Mouse (Mus musculus) hindbrain, embryonic 13.5 days (tissue): ENCODE results near the gene Lyst. TPM values are rescaled to one million over a fixed set of nuclear protein-coding genes. Genes with fewer than 3 reads are reported as not detected.

Experiments
- ATAC-seq: fragments of 200-750 bp; cut with Nextera tagmentation; 2 replicates; pipeline ENCODE4 v1.8.0; 2017; ENCODE audit warnings: moderate TSS enrichment; ENCODE audit not compliant: low FRiP score
- H3K27ac ChIP-seq: fragments of 300-500 bp; sonication (generic); 2 replicates; pipeline ENCODE4 v1.5.1; 2015; ENCODE audit warnings: inconsistent platforms, mild to moderate bottlenecking, moderate library complexity
- H3K27me3 ChIP-seq: fragments of 300-500 bp; sonication (generic); 2 replicates; pipeline ENCODE4 v1.6.1; 2015; ENCODE audit warnings: mild to moderate bottlenecking, inconsistent platforms
- H3K36me3 ChIP-seq: fragments of 300-500 bp; sonication (generic); 2 replicates; pipeline ENCODE4 v1.6.1; 2015; ENCODE audit warnings: mild to moderate bottlenecking, inconsistent platforms
- H3K4me1 ChIP-seq: fragments of 300-500 bp; sonication (generic); replicated peaks from 2 replicates; pipeline ENCODE4 v1.6.1; 2015; ENCODE audit warnings: inconsistent platforms
- H3K4me2 ChIP-seq: fragments of 300-500 bp; sonication (generic); 2 replicates; pipeline ENCODE4 v1.6.1; 2015; ENCODE audit warnings: inconsistent platforms, mild to moderate bottlenecking, moderate library complexity
- H3K4me3 ChIP-seq: fragments of 300-500 bp; sonication (generic); 2 replicates; pipeline ENCODE4 v1.5.1; 2015; ENCODE audit warnings: mild to moderate bottlenecking, inconsistent platforms
- H3K9ac ChIP-seq: fragments of 300-500 bp; sonication (generic); 2 replicates; pipeline ENCODE4 v1.6.1; 2015; ENCODE audit warnings: mild to moderate bottlenecking, inconsistent platforms
- H3K9me3 ChIP-seq: fragments of 300-500 bp; sonication (generic); 2 replicates; pipeline ENCODE4 v1.6.1; 2016; ENCODE audit warnings: inconsistent platforms
- whole genome bisulfite sequencing: fragments of 180-500 bp; shearing (Covaris S2); methylation state at CpG from one replicate; pipeline ENCODE4 v1.1.7; 2015; 5-methylcytosine and 5-hydroxymethylcytosine counted together
- polyA plus RNA-seq: library from polyadenylated mRNA; unstranded; fragments of >200 nt; fragmentation: Nextera tagmentation; extraction: Ambion mirVana; gene quantifications from 2 replicates; pipeline ENCODE4 v1.2.1, GENCODE M21; 2015

Lyst gene
- polyA plus RNA-seq, 1 experiment from 2014 or later, result 7.6 TPM

DNA sequence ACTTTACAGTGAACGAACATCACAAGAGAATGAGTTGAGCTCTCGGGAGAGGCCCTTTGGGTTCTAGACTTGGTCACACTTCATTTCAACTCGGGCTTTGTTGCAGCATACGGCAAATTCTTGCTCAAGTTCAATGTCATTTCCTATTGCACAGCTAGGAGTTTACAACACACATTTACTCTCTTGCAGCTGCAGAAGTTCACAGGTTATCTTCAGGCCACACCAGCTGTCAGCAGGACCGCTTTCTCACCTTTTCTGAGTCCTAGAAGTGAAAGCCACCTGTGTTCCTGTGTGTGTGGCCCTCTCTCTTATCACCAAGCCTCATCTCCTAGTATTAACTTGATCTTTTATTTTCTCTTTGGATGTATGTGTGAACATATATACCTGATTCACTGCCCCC lies 31.3 kb upstream of the Lyst start:
- no peaks in the 10 kb centered on the region for H3K4me1 ChIP-seq
- H3K36me3 ChIP-seq, result no peaks in the 10 kb centered on the region
- 82% methylated on average over 5 of the region's 5 CpGs for WGBS

GRCm38 (mm10) chr13:13562571-13562970 lies 27.6 kb upstream of the Lyst start:
- H3K4me3 ChIP-seq, result no peak overlapping the region
- ATAC-seq, result no peak
- WGBS, result 90% methylated on average over 6 of the region's 6 CpGs
- no peaks in the 10 kb centered on the region for H3K36me3 ChIP-seq
- no peaks in the 10 kb centered on the region for H3K9me3 ChIP-seq
- no peak overlapping the region for H3K27ac ChIP-seq
- H3K27me3 ChIP-seq, result no peaks in the 10 kb centered on the region
- H3K4me2 ChIP-seq, result no peak overlapping the region
- H3K4me1 ChIP-seq, result no peaks in the 10 kb centered on the region
- H3K9ac ChIP-seq, result no peak overlapping the region

More for the DNA sequence above, 31.3 kb upstream of the Lyst start:
- no peak overlapping the region for H3K4me3 ChIP-seq
- no peak overlapping the region for H3K27ac ChIP-seq
- no peaks in the 10 kb centered on the region for H3K27me3 ChIP-seq
- no peak overlapping the region for H3K4me2 ChIP-seq
- no peak for ATAC-seq
- H3K9me3 ChIP-seq, result no peaks in the 10 kb centered on the region
- H3K9ac ChIP-seq, result no peak overlapping the region

GRCm38 (mm10) chr13:13564116-13564515 lies 26.1 kb upstream of the Lyst start:
- H3K36me3 ChIP-seq, result no peaks in the 10 kb centered on the region
- no peak overlapping the region for H3K4me3 ChIP-seq
- 81% methylated on average over 2 of the region's 2 CpGs for WGBS
- no peaks in the 10 kb centered on the region for H3K27me3 ChIP-seq
- H3K9me3 ChIP-seq, result no peaks in the 10 kb centered on the region
- no peak for ATAC-seq
- no peak overlapping the region for H3K27ac ChIP-seq
- no peak overlapping the region for H3K4me2 ChIP-seq
- H3K9ac ChIP-seq, result no peak overlapping the region
- no peaks in the 10 kb centered on the region for H3K4me1 ChIP-seq

- Histone ChIP-seq H3K4me1 (no peaks in the 10 kb centered on the region), H3K9me3 (no peaks in the 10 kb centered on the region), H3K27me3 (no peaks in the 10 kb centered on the region), H3K27ac (no peak overlapping the region), H3K9ac (no peak overlapping the region), H3K4me2 (no peak overlapping the region), H3K4me3 (no peak overlapping the region), H3K36me3 (no peaks in the 10 kb centered on the region)
- no peak for ATAC-seq
- whole genome bisulfite sequencing, result 76% methylated on average over 4 of the region's 4 CpGs
These were observed 25.7 kb upstream of the Lyst start for GRCm38 (mm10) chr13:13564541-13564940.

GRCm38 (mm10) chr13:13567640-13568039 lies 22.6 kb upstream of the Lyst start:
- H3K4me2 ChIP-seq, result no peak overlapping the region
- no peak for ATAC-seq
- no peak overlapping the region for H3K4me3 ChIP-seq
- no peaks in the 10 kb centered on the region for H3K36me3 ChIP-seq
- H3K27me3 ChIP-seq, result no peaks in the 10 kb centered on the region
- 92% methylated on average over 6 of the region's 6 CpGs for WGBS
- H3K9ac ChIP-seq, result no peak overlapping the region
- no peaks in the 10 kb centered on the region for H3K9me3 ChIP-seq
- no peak overlapping the region for H3K27ac ChIP-seq
- H3K4me1 ChIP-seq, result no peaks in the 10 kb centered on the region

DNA sequence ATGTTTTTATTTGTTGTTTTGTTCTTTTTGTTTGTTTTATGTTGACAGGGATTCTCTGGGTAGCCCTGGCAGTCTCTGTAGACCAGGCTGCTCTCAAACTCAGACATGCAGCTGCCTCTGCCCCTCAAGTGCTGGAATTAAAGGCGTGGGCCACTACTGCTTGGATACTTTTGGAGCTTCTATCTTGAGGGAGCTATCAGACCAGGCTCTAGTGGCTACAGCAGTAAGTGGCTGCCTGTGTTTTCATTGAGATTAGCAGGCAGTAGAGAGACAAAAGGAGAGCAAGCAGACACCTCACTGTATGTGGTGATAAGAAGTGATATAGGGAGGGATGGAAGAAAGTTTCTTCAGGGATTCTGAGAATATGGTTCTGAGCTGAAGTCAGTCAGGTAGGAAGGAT lies 21.4 kb upstream of the Lyst start:
- Histone ChIP-seq H3K4me3 (no peak overlapping the region), H3K9ac (no peak overlapping the region), H3K9me3 (no peaks in the 10 kb centered on the region), H3K27ac (no peak overlapping the region), H3K4me2 (no peak overlapping the region), H3K27me3 (no peaks in the 10 kb centered on the region), H3K4me1 (0 out of 2 replicates have a peak, but pooled peaks cover 3% of the 10 kb centered on the region), H3K36me3 (no peaks in the 10 kb centered on the region)
- WGBS, result 71% methylated on average over 1 of the region's 1 CpGs
- ATAC-seq, result no peak

GRCm38 (mm10) chr13:13569603-13570002 lies 20.6 kb upstream of the Lyst start:
- ATAC-seq, result no peak
- Histone ChIP-seq H3K4me2 (no peak overlapping the region), H3K9me3 (no peaks in the 10 kb centered on the region), H3K4me3 (no peak overlapping the region), H3K9ac (no peak overlapping the region), H3K4me1 (0 out of 2 replicates have a peak, but pooled peaks cover 10% of the 10 kb centered on the region), H3K27me3 (no peaks in the 10 kb centered on the region), H3K36me3 (no peaks in the 10 kb centered on the region), H3K27ac (no peak overlapping the region)

DNA sequence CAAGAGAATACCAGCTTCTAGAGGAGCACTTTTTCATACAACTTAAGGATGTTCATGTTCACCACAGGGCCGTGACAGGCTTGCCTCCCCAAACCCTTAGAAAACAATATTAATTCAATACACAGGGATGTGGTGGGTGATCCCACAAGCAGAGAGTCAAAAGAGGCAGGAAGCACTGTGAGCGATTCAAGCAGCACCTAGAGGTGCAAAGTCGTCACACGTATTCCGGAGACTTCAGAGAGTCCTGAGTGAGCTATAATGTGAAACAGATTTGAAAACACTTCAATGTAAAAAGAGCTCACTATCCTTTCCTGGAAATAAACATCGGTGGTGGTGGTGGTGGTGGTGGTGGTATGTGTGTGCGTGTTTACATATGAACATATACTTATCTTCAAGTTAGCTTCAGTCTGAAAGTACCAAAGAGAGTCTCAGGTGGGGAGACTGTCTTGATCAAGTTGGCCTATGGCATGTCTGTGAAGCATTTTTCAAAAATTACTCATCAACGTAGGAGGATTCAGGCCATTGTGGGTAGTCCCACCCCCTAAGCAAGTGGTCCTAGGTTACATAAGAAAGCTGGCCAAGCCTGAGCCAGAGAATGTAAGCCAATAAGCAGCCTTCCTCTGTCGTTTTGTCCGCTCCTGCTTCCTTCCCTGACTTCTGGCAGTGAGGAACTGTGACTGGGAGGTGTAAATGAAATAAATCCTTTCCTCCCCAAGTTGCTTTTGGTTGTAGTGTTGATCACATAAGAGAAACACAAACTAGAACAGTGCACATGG lies 17.9 kb upstream of the Lyst start:
- no peaks in the 10 kb centered on the region for H3K36me3 ChIP-seq
- no peak overlapping the region for H3K4me2 ChIP-seq
- H3K27me3 ChIP-seq, result no peaks in the 10 kb centered on the region
- H3K9me3 ChIP-seq, result no peaks in the 10 kb centered on the region
- H3K27ac ChIP-seq, result no peak overlapping the region
- WGBS, result 83% methylated on average over 10 of the region's 10 CpGs
- H3K4me1 ChIP-seq, result peaks cover 25% of the 10 kb centered on the region
- no peak overlapping the region for H3K4me3 ChIP-seq
- H3K9ac ChIP-seq, result no peak overlapping the region
- ATAC-seq, result no peak

- no peak for ATAC-seq
- Histone ChIP-seq H3K4me2 (no peak overlapping the region), H3K27ac (no peak overlapping the region), H3K27me3 (no peaks in the 10 kb centered on the region), H3K4me1 (peaks cover 25% of the 10 kb centered on the region), H3K9me3 (no peaks in the 10 kb centered on the region), H3K36me3 (no peaks in the 10 kb centered on the region), H3K9ac (no peak overlapping the region), H3K4me3 (no peak overlapping the region)
- WGBS, result 92% methylated on average over 2 of the region's 2 CpGs
These were observed 17.3 kb upstream of the Lyst start for GRCm38 (mm10) chr13:13572941-13573340.

- 58% methylated on average over 5 of the region's 5 CpGs for WGBS
- Histone ChIP-seq H3K4me3 (no peak overlapping the region), H3K27me3 (no peaks in the 10 kb centered on the region), H3K9me3 (no peaks in the 10 kb centered on the region), H3K27ac (no peak overlapping the region; the same call in 1 of the 2 replicates), H3K9ac (no peak overlapping the region), H3K4me1 (peaks cover 25% of the 10 kb centered on the region), H3K36me3 (no peaks in the 10 kb centered on the region), H3K4me2 (no peak overlapping the region)
- ATAC-seq, result no peak
These were observed 16.5 kb upstream of the Lyst start for GRCm38 (mm10) chr13:13573572-13574257.

- no peaks in the 10 kb centered on the region for H3K27me3 ChIP-seq
- no peak overlapping the region for H3K9ac ChIP-seq
- no peak overlapping the region for H3K4me2 ChIP-seq
- ATAC-seq, result no peak; the same call in 1 of the 2 replicates
- no peak overlapping the region for H3K4me3 ChIP-seq
- H3K36me3 ChIP-seq, result no peaks in the 10 kb centered on the region
- no peak overlapping the region for H3K27ac ChIP-seq
- no peaks in the 10 kb centered on the region for H3K9me3 ChIP-seq
- WGBS, result 77% methylated on average over 8 of the region's 8 CpGs
- H3K4me1 ChIP-seq, result peaks cover 25% of the 10 kb centered on the region
These were observed 15.8 kb upstream of the Lyst start for GRCm38 (mm10) chr13:13574258-13574870.

DNA sequence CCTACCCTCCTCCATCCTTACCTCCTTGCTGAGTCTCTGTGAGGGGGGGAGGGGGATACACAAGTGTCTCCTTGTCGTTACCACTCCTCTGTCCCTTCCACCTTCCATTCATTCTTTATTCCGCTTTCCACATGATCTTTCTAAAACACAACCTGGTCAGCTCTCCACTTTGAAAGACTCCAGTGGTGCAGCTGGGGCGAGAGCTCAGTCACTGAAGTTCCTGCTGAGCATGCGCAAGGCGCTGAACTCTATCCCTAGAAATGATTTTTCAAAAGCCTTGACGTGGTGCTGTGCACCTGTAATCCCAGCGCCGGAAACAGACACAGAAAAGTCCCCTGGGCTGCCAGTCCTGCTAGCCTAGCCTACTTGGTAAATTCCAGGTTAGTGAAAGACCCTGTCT lies 15.1 kb upstream of the Lyst start:
- no peak overlapping the region for H3K9ac ChIP-seq
- no peaks in the 10 kb centered on the region for H3K27me3 ChIP-seq
- H3K27ac ChIP-seq, result no peak overlapping the region
- H3K4me3 ChIP-seq, result no peak overlapping the region
- 79% methylated on average over 8 of the region's 8 CpGs for WGBS
- H3K36me3 ChIP-seq, result no peaks in the 10 kb centered on the region
- H3K4me2 ChIP-seq, result no peak overlapping the region
- H3K9me3 ChIP-seq, result no peaks in the 10 kb centered on the region
- H3K4me1 ChIP-seq, result peaks cover 25% of the 10 kb centered on the region
- no peak for ATAC-seq
